Mouse (Mus musculus): ENCODE measurements around the gene Fto.

Fto gene

GRCm38 (mm10) chr8:91355956-91356699, 42.8 kb downstream of the Fto start:
- in situ Hi-C loops (cut with MboI, MseI): no loop called here

- in situ Hi-C loops (cut with MboI, MseI): no loop called here
Observed at GRCm38 (mm10) chr8:91357493-91358014, 44.2 kb downstream of the Fto start.

- in situ Hi-C loops (cut with MboI, MseI): no loop called here
Observed at GRCm38 (mm10) chr8:91358016-91358415, 44.7 kb downstream of the Fto start.

- in situ Hi-C loops (cut with MboI, MseI): no loop called here
Observed at GRCm38 (mm10) chr8:91359511-91359910, 46.2 kb downstream of the Fto start.

GRCm38 (mm10) chr8:91360644-91361357, 47.5 kb downstream of the Fto start:
- in situ Hi-C loops (cut with MboI, MseI): no loop called here

GRCm38 (mm10) chr8:91363272-91363860, 50.0 kb downstream of the Fto start:
- in situ Hi-C loops (cut with MboI, MseI): no loop called here

GRCm38 (mm10) chr8:91364216-91364615, 50.9 kb downstream of the Fto start:
- in situ Hi-C loops (cut with MboI, MseI): no loop called here

GRCm38 (mm10) chr8:91365804-91366203, 52.5 kb downstream of the Fto start:
- in situ Hi-C loops (cut with MboI, MseI): no loop called here

GRCm38 (mm10) chr8:91370899-91371298, 57.6 kb downstream of the Fto start:
- in situ Hi-C loops (cut with MboI, MseI): no loop called here

GRCm38 (mm10) chr8:91371995-91372394, 58.7 kb downstream of the Fto start:
- in situ Hi-C loops (cut with MboI, MseI): no loop called here

GRCm38 (mm10) chr8:91372780-91373577, 59.7 kb downstream of the Fto start:
- in situ Hi-C loops (cut with MboI, MseI): no loop called here

- in situ Hi-C loops (cut with MboI, MseI): loop anchor here (25.0 kb wide), 1 partner anchor 987 kb away; the partner anchor contains the start of gene Irx5
Observed at GRCm38 (mm10) chr8:91375054-91375938, 62.0 kb downstream of the Fto start.

- in situ Hi-C loops (cut with MboI, MseI): loop anchor here (25.0 kb wide), 1 partner anchor 986 kb away; the partner anchor contains the start of gene Irx5
Observed at GRCm38 (mm10) chr8:91376785-91377184, 63.5 kb downstream of the Fto start.

GRCm38 (mm10) chr8:91377275-91377674, 64.0 kb downstream of the Fto start:
- in situ Hi-C loops (cut with MboI, MseI): loop anchor here (25.0 kb wide), 1 partner anchor 985 kb away; the partner anchor contains the start of gene Irx5

- in situ Hi-C loops (cut with MboI, MseI): loop anchor here (25.0 kb wide), 1 partner anchor 983 kb away; the partner anchor contains the start of gene Irx5
Observed at GRCm38 (mm10) chr8:91378846-91379499, 65.6 kb downstream of the Fto start.

GRCm38 (mm10) chr8:91380796-91381542, 67.6 kb downstream of the Fto start:
- in situ Hi-C loops (cut with MboI, MseI): loop anchor here (25.0 kb wide), 1 partner anchor 981 kb away; the partner anchor contains the start of gene Irx5

- in situ Hi-C loops (cut with MboI, MseI): loop anchor here (25.0 kb wide), 1 partner anchor 981 kb away; the partner anchor contains the start of gene Irx5
Observed at GRCm38 (mm10) chr8:91381543-91382106, 68.3 kb downstream of the Fto start.

GRCm38 (mm10) chr8:91383210-91383609, 69.9 kb downstream of the Fto start:
- in situ Hi-C loops (cut with MboI, MseI): loop anchor here (25.0 kb wide), 1 partner anchor 979 kb away; the partner anchor contains the start of gene Irx5

Data from T-helper 2 cell (primary cell).